Mouse (Mus musculus) frontal cortex, adult 2 months (tissue): ENCODE results near the gene Efna3. TPM values are rescaled to one million over a fixed set of nuclear protein-coding genes. Genes with fewer than 3 reads are reported as not detected.

Source experiments
- DNase-seq, 2 experiments: peaks; one replicate each; pipeline ENCODE4 v3.0.0; 2022; ENCODE audit warnings: low spot score in 1 of 2; ENCODE audit errors: extremely low spot score in 1 of 2
- polyA plus RNA-seq: library from polyadenylated mRNA; depleted of rRNA; stranded (reverse); fragments of >200 nt; gene quantifications from 2 replicates; pipeline ENCODE4 v1.2.3, GENCODE M21; 2012

Gene Efna3
- polyA plus RNA-seq, 1 experiment, result 68.0 TPM

- peak in 1 of 2 experiments; percentile 76 for DNase-seq
Observed at GRCm38 (mm10) chr3:89339416-89339815, 16.7 kb upstream of the Efna3 start.

- no peak for DNase-seq
Observed at GRCm38 (mm10) chr3:89337721-89338578, 15.2 kb upstream of the Efna3 start, which contains the start of gene Efna4. Gene Efna4 (minus strand): TSS chr3:89338028.

- no peak for DNase-seq
Observed at GRCm38 (mm10) chr3:89337062-89337720, 14.4 kb upstream of the Efna3 start.

GRCm38 (mm10) chr3:89336529-89336928, 13.8 kb upstream of the Efna3 start:
- no peak for DNase-seq

GRCm38 (mm10) chr3:89333053-89333452, 10.3 kb upstream of the Efna3 start:
- no peak for DNase-seq

- DNase-seq, result no peak
Observed at GRCm38 (mm10) chr3:89332476-89332875, 9.7 kb upstream of the Efna3 start.

GRCm38 (mm10) chr3:89332013-89332412, 9.2 kb upstream of the Efna3 start:
- no peak for DNase-seq

GRCm38 (mm10) chr3:89331561-89331960, 8.8 kb upstream of the Efna3 start:
- no peak for DNase-seq

GRCm38 (mm10) chr3:89330948-89331347, 8.2 kb upstream of the Efna3 start:
- no peak for DNase-seq

GRCm38 (mm10) chr3:89330346-89330745, 7.6 kb upstream of the Efna3 start:
- DNase-seq, result no peak

- no peak for DNase-seq
Observed at GRCm38 (mm10) chr3:89328623-89329022, 5.9 kb upstream of the Efna3 start.

GRCm38 (mm10) chr3:89327371-89327870, 4.7 kb upstream of the Efna3 start:
- DNase-seq, result no peak

GRCm38 (mm10) chr3:89325882-89326281, 3.1 kb upstream of the Efna3 start:
- DNase-seq, result no peak

- peak in 1 of 2 experiments; percentile 44 for DNase-seq
Observed at GRCm38 (mm10) chr3:89322131-89322500, 649 bp downstream of the Efna3 start.

GRCm38 (mm10) chr3:89321183-89322130, 1.3 kb downstream of the Efna3 start:
- DNase-seq, result peak in 1 of 2 experiments; percentile 45

GRCm38 (mm10) chr3:89320581-89321182, 2.1 kb downstream of the Efna3 start:
- peak in 1 of 2 experiments; percentile 53 for DNase-seq

GRCm38 (mm10) chr3:89319591-89320350, 3.0 kb downstream of the Efna3 start:
- DNase-seq, result peak in 1 of 2 experiments; percentile 42

GRCm38 (mm10) chr3:89318971-89319590, 3.7 kb downstream of the Efna3 start:
- no peak for DNase-seq

GRCm38 (mm10) chr3:89318316-89318715, 4.4 kb downstream of the Efna3 start:
- no peak for DNase-seq
